Mouse (Mus musculus) CH12.LX (cell line): ENCODE data around the gene Itgal. TPM values are rescaled to one million over a fixed set of nuclear protein-coding genes. Genes with fewer than 3 reads are reported as not detected.
A peak's percentile ranks its signal among the peaks of the same experiment; 100 is the strongest.

Experiments
- DNase-seq: peaks from one replicate; pipeline ENCODE4 v3.0.0-alpha.2; 2013; ENCODE audit errors: extremely low read depth
- H3K27ac ChIP-seq: 2 replicates; pipeline ENCODE4 v1.5.1; 2012; ENCODE audit warnings: low read depth, mild to moderate bottlenecking, control low read depth, moderate library complexity; ENCODE audit not compliant: insufficient read depth
- H3K27me3 ChIP-seq: replicated peaks from 2 replicates; pipeline ENCODE3; 2012; ENCODE audit warnings: inconsistent platforms
- H3K36me3 ChIP-seq, 2 experiments: replicated peaks in 1 of 2; 2 replicates each; pipeline versions ENCODE3 to v1.6.1; 2012; ENCODE audit warnings: inconsistent platforms in 1 of 2, low read length in 1 of 2, mild to moderate bottlenecking in 1 of 2, mixed read lengths in 1 of 2, moderate library complexity in 1 of 2; ENCODE audit not compliant: control insufficient read depth in 1 of 2, insufficient read depth in 1 of 2
- H3K4me1 ChIP-seq, 2 experiments: 2 replicates each; pipeline ENCODE4 v1.6.1; 2012; ENCODE audit warnings: inconsistent platforms in 1 of 2, moderate library complexity in 1 of 2; ENCODE audit not compliant: insufficient read depth in 2 of 2, control insufficient read depth in 1 of 2
- H3K4me2 ChIP-seq: 2 replicates; pipeline ENCODE4 v1.6.1; 2012; ENCODE audit warnings: low read depth, mild to moderate bottlenecking, control low read depth; ENCODE audit not compliant: poor library complexity, insufficient read depth, severe bottlenecking
- H3K4me3 ChIP-seq, 3 experiments: fragments of 150-350 bp in 1 of 3; sonication (generic) in 1 of 3; replicated peaks in 1 of 3; 2 replicates each; pipeline versions ENCODE3 to v1.5.1; 2011 to 2012; ENCODE audit warnings: low read depth in 2 of 3, low read length in 2 of 3, mild to moderate bottlenecking in 2 of 3, moderate library complexity in 2 of 3, control low read depth in 1 of 3, improper control_type of control experiment in 1 of 3, inconsistent platforms in 1 of 3, mixed read lengths in 1 of 3; ENCODE audit not compliant: poor library complexity in 1 of 3
- H3K79me2 ChIP-seq: replicated peaks from 2 replicates; pipeline ENCODE4 v1.6.1; 2012; ENCODE audit warnings: mild to moderate bottlenecking, moderate library complexity; ENCODE audit not compliant: control insufficient read depth, poor library complexity, insufficient read depth, severe bottlenecking; ENCODE audit errors: extremely low read depth
- H3K9ac ChIP-seq: 2 replicates; pipeline ENCODE4 v1.6.1; 2012; ENCODE audit warnings: low read depth, mild to moderate bottlenecking, control low read depth, moderate library complexity; ENCODE audit not compliant: insufficient read depth
- H3K9me3 ChIP-seq: replicated peaks from 2 replicates; pipeline ENCODE3; 2012; ENCODE audit warnings: low read length, inconsistent platforms, mixed read lengths
- BHLHE40 ChIP-seq: IDR thresholded peaks from 2 replicates; pipeline ENCODE4 v1.6.1; 2011; ENCODE audit warnings: mild to moderate bottlenecking, low read depth, low read length, improper control_type of control experiment
- CHD1 ChIP-seq: IDR thresholded peaks from 2 replicates; pipeline ENCODE4 v1.6.1; 2012; ENCODE audit warnings: low read depth, low read length, improper control_type of control experiment, inconsistent platforms
- CHD2 ChIP-seq: IDR thresholded peaks from 2 replicates; pipeline ENCODE4 v1.6.1; 2011; ENCODE audit warnings: low read length, improper control_type of control experiment
- CTCF ChIP-seq, 2 experiments: IDR thresholded peaks in 1 of 2; conservative IDR thresholded peaks in 1 of 2; 2 replicates each; pipeline ENCODE4 v1.5.1; 2011 to 2012; ENCODE audit warnings: low read depth in 2 of 2, low read length in 2 of 2, improper control_type of control experiment in 1 of 2, inconsistent platforms in 1 of 2, mild to moderate bottlenecking in 1 of 2, moderate library complexity in 1 of 2
- E2F4 ChIP-seq: IDR thresholded peaks from 2 replicates; pipeline ENCODE4 v1.6.1; 2011; ENCODE audit warnings: low read depth, low read length, improper control_type of control experiment; ENCODE audit not compliant: insufficient replicate concordance
- ELF1 ChIP-seq: IDR thresholded peaks from 2 replicates; pipeline ENCODE4 v1.6.1; 2014; ENCODE audit warnings: low read depth, mild to moderate bottlenecking, inconsistent platforms, low read length, improper control_type of control experiment
- EP300 ChIP-seq: IDR thresholded peaks from 2 replicates; pipeline ENCODE4 v1.6.1; 2011; ENCODE audit warnings: low read length, improper control_type of control experiment
- ETS1 ChIP-seq: conservative IDR thresholded peaks from 2 replicates; pipeline ENCODE4 v1.6.1; 2012; ENCODE audit warnings: low read depth, mild to moderate bottlenecking, inconsistent platforms, low read length, improper control_type of control experiment, moderate library complexity
- GABPA ChIP-seq: IDR thresholded peaks from 2 replicates; pipeline ENCODE4 v1.6.1; 2012; ENCODE audit warnings: low read depth, low read length, improper control_type of control experiment, inconsistent platforms; ENCODE audit not compliant: insufficient replicate concordance
- HCFC1 ChIP-seq: IDR thresholded peaks from 2 replicates; pipeline ENCODE4 v1.6.1; 2012; ENCODE audit warnings: low read depth, mild to moderate bottlenecking, inconsistent platforms, low read length, improper control_type of control experiment
- IRF4 ChIP-seq: IDR thresholded peaks from 2 replicates; pipeline ENCODE4 v1.6.1; 2014; ENCODE audit warnings: low read depth, mild to moderate bottlenecking, inconsistent platforms, low read length, improper control_type of control experiment
- JUN ChIP-seq: IDR thresholded peaks from 2 replicates; pipeline ENCODE4 v1.6.1; 2011; ENCODE audit warnings: low read depth, mild to moderate bottlenecking, low read length, improper control_type of control experiment, moderate library complexity; ENCODE audit not compliant: insufficient read depth
- JUND ChIP-seq: conservative IDR thresholded peaks from 2 replicates; pipeline ENCODE4 v1.6.1; 2011; ENCODE audit warnings: low read depth, low read length, improper control_type of control experiment
- KAT2A ChIP-seq: IDR thresholded peaks from 2 replicates; pipeline ENCODE4 v1.6.1; 2012; ENCODE audit warnings: low read length, improper control_type of control experiment, inconsistent platforms; ENCODE audit not compliant: insufficient replicate concordance
- MAFK ChIP-seq: IDR thresholded peaks from 2 replicates; pipeline ENCODE4 v1.6.1; 2011; ENCODE audit warnings: low read length, improper control_type of control experiment; ENCODE audit not compliant: insufficient replicate concordance
- MAX ChIP-seq: IDR thresholded peaks from 2 replicates; pipeline ENCODE4 v1.6.1; 2011; ENCODE audit warnings: low read length, improper control_type of control experiment
- MAZ ChIP-seq: IDR thresholded peaks from 2 replicates; pipeline ENCODE4 v1.6.1; 2012; ENCODE audit warnings: low read depth, mild to moderate bottlenecking, inconsistent platforms, low read length, improper control_type of control experiment, moderate library complexity
- MEF2A ChIP-seq: IDR thresholded peaks from 2 replicates; pipeline ENCODE4 v1.6.1; 2014; ENCODE audit warnings: low read depth, mild to moderate bottlenecking, inconsistent platforms, low read length, improper control_type of control experiment, borderline replicate concordance
- MXI1 ChIP-seq: IDR thresholded peaks from 2 replicates; pipeline ENCODE4 v1.6.1; 2011; ENCODE audit warnings: mild to moderate bottlenecking, low read depth, low read length, improper control_type of control experiment
- MYC ChIP-seq: IDR thresholded peaks from 2 replicates; pipeline ENCODE4 v1.6.1; 2011; ENCODE audit warnings: low read depth, mild to moderate bottlenecking, improper control_type of control experiment, low read length
- NELFE ChIP-seq: IDR thresholded peaks from 2 replicates; pipeline ENCODE4 v1.6.1; 2011; ENCODE audit warnings: low read depth, low read length, improper control_type of control experiment
- NRF1 ChIP-seq: IDR thresholded peaks from 2 replicates; pipeline ENCODE4 v1.6.1; 2014; ENCODE audit warnings: low read depth, mild to moderate bottlenecking, inconsistent platforms, low read length, improper control_type of control experiment, moderate library complexity
- PAX5 ChIP-seq: IDR thresholded peaks from 2 replicates; pipeline ENCODE4 v1.6.1; 2012; ENCODE audit warnings: low read length, inconsistent platforms, mixed read lengths
- POLR2A ChIP-seq: IDR thresholded peaks from 2 replicates; pipeline ENCODE4 v1.6.1; 2011; ENCODE audit warnings: low read depth, mild to moderate bottlenecking, improper control_type of control experiment, low read length
- POLR2AphosphoS2 ChIP-seq: IDR thresholded peaks from 2 replicates; pipeline ENCODE4 v1.6.1; 2011; ENCODE audit warnings: low read depth, low read length, improper control_type of control experiment
- RAD21 ChIP-seq: IDR thresholded peaks from 2 replicates; pipeline ENCODE4 v1.6.1; 2011; ENCODE audit warnings: low read depth, mild to moderate bottlenecking, low read length, improper control_type of control experiment, moderate library complexity
- RCOR1 ChIP-seq: conservative IDR thresholded peaks from 2 replicates; pipeline ENCODE4 v1.6.1; 2012; ENCODE audit warnings: low read depth, mild to moderate bottlenecking, inconsistent platforms, low read length, improper control_type of control experiment
- SIN3A ChIP-seq: IDR thresholded peaks from 2 replicates; pipeline ENCODE4 v1.6.1; 2012; ENCODE audit warnings: low read length, improper control_type of control experiment, inconsistent platforms
- SMC3 ChIP-seq: IDR thresholded peaks from 2 replicates; pipeline ENCODE4 v1.6.1; 2011; ENCODE audit warnings: low read depth, low read length, improper control_type of control experiment
- TBP ChIP-seq: conservative IDR thresholded peaks from 2 replicates; pipeline ENCODE4 v1.6.1; 2011; ENCODE audit warnings: low read depth, low read length, improper control_type of control experiment
- TCF12 ChIP-seq: IDR thresholded peaks from 2 replicates; pipeline ENCODE4 v1.6.1; 2014; ENCODE audit warnings: low read depth, mild to moderate bottlenecking, inconsistent platforms, low read length, improper control_type of control experiment
- UBTF ChIP-seq: IDR thresholded peaks from 2 replicates; pipeline ENCODE4 v1.6.1; 2012; ENCODE audit warnings: low read depth, mild to moderate bottlenecking, inconsistent platforms, low read length, improper control_type of control experiment, moderate library complexity
- USF1 ChIP-seq: IDR thresholded peaks from 2 replicates; pipeline ENCODE4 v1.6.1; 2014; ENCODE audit warnings: low read depth, mild to moderate bottlenecking, inconsistent platforms, low read length, improper control_type of control experiment
- USF2 ChIP-seq: conservative IDR thresholded peaks from 2 replicates; pipeline ENCODE4 v1.6.1; 2011; ENCODE audit warnings: low read depth, low read length, improper control_type of control experiment
- ZC3H11A ChIP-seq: IDR thresholded peaks from 2 replicates; pipeline ENCODE4 v1.6.1; 2012; ENCODE audit warnings: low read depth, mild to moderate bottlenecking, inconsistent platforms, low read length, improper control_type of control experiment
- ZKSCAN1 ChIP-seq: IDR thresholded peaks from 2 replicates; pipeline ENCODE4 v1.6.1; 2012; ENCODE audit warnings: low read depth, inconsistent platforms, low read length, improper control_type of control experiment, borderline replicate concordance
- ZMIZ1 ChIP-seq: IDR thresholded peaks from 2 replicates; pipeline ENCODE4 v1.6.1; 2012; ENCODE audit warnings: low read depth, mild to moderate bottlenecking, inconsistent platforms, low read length, improper control_type of control experiment
- ZNF384 ChIP-seq: IDR thresholded peaks from 2 replicates; pipeline ENCODE4 v1.6.1; 2012; ENCODE audit warnings: low read depth, low read length, improper control_type of control experiment, inconsistent platforms
- dilution Hi-C: fragments of 300-500 bp; cut with MboI; formaldehyde crosslinking; loops from 2 replicates; pipeline ENCODE4 v1.14.3; 2020; ENCODE audit warnings: low sequenced_read_pairs; ENCODE audit not compliant: extremely low pct_unique_long_range_greater_than_20kb, extremely low pct_ligation_motif_present
- in situ Hi-C: fragments of 300-500 bp; cut with MboI; formaldehyde crosslinking; loops from 3 replicates; pipeline ENCODE4 v1.14.3; 2019; ENCODE audit warnings: low sequenced_read_pairs, low pct_ligation_motif_present, low pct_unique_long_range_greater_than_20kb, mixed read lengths
- polyA plus RNA-seq: library from polyadenylated mRNA; unstranded; fragments of >175 nt; gene quantifications from 2 replicates; pipeline ENCODE4 v1.2.1, GENCODE M21; 2012; ENCODE audit warnings: low read depth; ENCODE audit not compliant: insufficient read length
- total RNA-seq, 2 experiments: library from RNA; depleted of rRNA; stranded (reverse); fragments of 300-350 nt in 1 of 2; fragments of >200 nt in 1 of 2; gene quantifications; 2 replicates each; pipeline ENCODE4 v1.2.3; 2012 to 2014

Itgal gene
- total and polyA plus RNA-seq, 3 experiments, result 43.9 to 177 (median 69.0) TPM

DNA sequence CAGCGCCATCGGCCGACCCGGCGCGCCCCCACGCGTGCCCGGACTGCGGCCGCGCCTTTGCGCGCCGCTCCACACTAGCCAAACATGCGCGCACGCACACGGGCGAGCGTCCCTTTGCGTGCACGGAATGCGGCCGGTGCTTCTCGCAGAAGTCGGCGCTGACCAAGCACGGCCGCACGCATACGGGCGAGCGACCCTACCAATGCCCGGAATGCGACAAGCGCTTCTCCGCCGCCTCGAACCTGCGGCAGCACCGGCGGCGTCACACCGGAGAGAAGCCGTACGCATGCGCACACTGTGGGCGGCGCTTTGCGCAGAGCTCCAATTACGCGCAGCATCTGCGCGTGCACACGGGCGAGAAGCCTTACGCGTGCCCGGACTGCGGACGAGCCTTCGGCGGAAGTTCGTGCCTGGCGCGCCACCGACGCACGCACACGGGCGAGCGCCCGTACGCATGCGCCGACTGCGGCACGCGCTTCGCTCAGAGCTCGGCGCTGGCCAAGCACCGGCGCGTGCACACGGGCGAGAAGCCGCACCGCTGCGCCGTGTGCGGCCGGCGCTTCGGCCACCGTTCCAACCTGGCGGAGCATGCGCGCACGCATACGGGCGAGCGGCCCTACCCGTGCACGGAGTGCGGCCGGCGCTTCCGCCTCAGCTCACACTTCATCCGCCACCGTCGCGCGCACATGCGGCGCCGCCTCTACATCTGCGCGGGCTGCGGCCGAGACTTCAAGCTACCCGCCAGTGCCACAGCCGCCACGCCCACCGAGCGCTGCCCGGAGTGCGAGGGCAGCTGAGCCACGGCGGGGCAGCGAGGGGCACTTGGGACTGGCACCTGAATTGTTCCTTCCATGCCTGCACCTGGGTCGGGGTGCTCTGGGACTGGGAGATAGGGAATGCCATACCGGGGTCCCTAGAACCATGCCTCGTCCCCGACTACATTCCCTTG, 42.0 kb upstream of the Itgal start:
- Histone ChIP-seq H3K36me3 (peaks cover 28 to 64% of the 10 kb centered on the region in 2 experiments), H3K27ac (peak overlapping the region; percentile 81), H3K4me2 (peak overlapping the region; percentile 89), H3K9ac (peak overlapping the region; percentile 72), H3K4me3 (peak overlapping the region; percentile 30 to 66 (median 54)), H3K27me3 (no peaks in the 10 kb centered on the region), H3K79me2 (peaks cover 3% of the 10 kb centered on the region), H3K4me1 (peaks cover 11 to 64% of the 10 kb centered on the region in 2 experiments; a peak in 3 of 4 replicates), H3K9me3 (no peaks in the 10 kb centered on the region)
- no peak for TF ChIP-seq GABPA
- no peak for TF ChIP-seq EP300
- no peak for TF ChIP-seq KAT2A
- TF ChIP-seq JUND, result no peak
- TF ChIP-seq ZKSCAN1, result no peak
- peak; percentile 56; the same call in 1 of the 2 replicates for TF ChIP-seq MYC
- peak; percentile 22; the same call in 1 of the 2 replicates for TF ChIP-seq ZMIZ1
- TF ChIP-seq MAX, result peak; percentile 93
- peak; percentile 92; the same call in 1 of the 2 replicates for TF ChIP-seq MXI1
- TF ChIP-seq SMC3, result no peak
- TF ChIP-seq RCOR1, result no peak
- TF ChIP-seq CHD2, result 0 out of 2 replicates have a peak, but pooled peaks have one; percentile 11
- peak; percentile 56; the same call in 1 of the 2 replicates for TF ChIP-seq NELFE
- no peak for TF ChIP-seq USF2
- peak; percentile 77 for TF ChIP-seq POLR2A
- peak; percentile 97 for TF ChIP-seq BHLHE40
- TF ChIP-seq PAX5, result no peak
- peak; percentile 77 for TF ChIP-seq UBTF
- peak; percentile 93 for TF ChIP-seq ELF1
- TF ChIP-seq TBP, result no peak
- no peak for TF ChIP-seq MAFK
- TF ChIP-seq ETS1, result no peak; the same call in 1 of the 2 replicates
- no peak for TF ChIP-seq ZNF384
- TF ChIP-seq JUN, result no peak
- peak; percentile 91 for TF ChIP-seq NRF1
- TF ChIP-seq CHD1, result no peak
- TF ChIP-seq E2F4, result no peak
- peak; percentile 88 for TF ChIP-seq POLR2AphosphoS2
- TF ChIP-seq HCFC1, result peak; percentile 59
- TF ChIP-seq IRF4, result 0 out of 2 replicates have a peak, but pooled peaks have one; percentile 18
- peak; percentile 60 for TF ChIP-seq MEF2A
- TF ChIP-seq USF1, result no peak
- peak; percentile 70; the same call in 1 of the 2 replicates for TF ChIP-seq TCF12
- TF ChIP-seq RAD21, result no peak
- no peak for TF ChIP-seq MAZ
- no peak for TF ChIP-seq CTCF (conservative IDR thresholded peaks at IDR 0.05 in 1 of 2, IDR thresholded peaks at IDR 0.05 in 1 of 2; ENCODE audit: low read depth in 2 of 2, low read length in 2 of 2)
- no peak for TF ChIP-seq ZC3H11A
- 0 out of 2 replicates have a peak, but pooled peaks have one; percentile 53 for TF ChIP-seq SIN3A
- in situ Hi-C loops (no loop called here), dilution Hi-C loops (no loop called here)
- DNase-seq, result peak; percentile 95
